Mouse (Mus musculus) heart, embryonic 13.5 days (tissue): Measurements from ENCODE around the gene Mfsd4a. TPM values are rescaled to one million over a fixed set of nuclear protein-coding genes. Genes with fewer than 3 reads are reported as not detected.

Source experiments
- ATAC-seq: fragments of 200-750 bp; cut with Nextera tagmentation; 2 replicates; pipeline ENCODE4 v1.8.0; 2017; ENCODE audit warnings: moderate TSS enrichment; ENCODE audit not compliant: insufficient number of reproducible peaks, low FRiP score, low TSS enrichment; ENCODE audit errors: extremely low read depth
- H3K27ac ChIP-seq: fragments of 300-500 bp; sonication (generic); replicated peaks from 2 replicates; pipeline ENCODE4 v1.5.1; 2015; ENCODE audit warnings: moderate library complexity, mild to moderate bottlenecking, inconsistent platforms
- H3K27me3 ChIP-seq: fragments of 300-500 bp; sonication (generic); replicated peaks from 2 replicates; pipeline ENCODE4 v1.6.1; 2015; ENCODE audit warnings: mild to moderate bottlenecking, inconsistent platforms
- H3K36me3 ChIP-seq: fragments of 300-500 bp; sonication (generic); 2 replicates; pipeline ENCODE4 v1.6.1; 2015; ENCODE audit warnings: mild to moderate bottlenecking, inconsistent platforms
- H3K4me1 ChIP-seq: fragments of 300-500 bp; sonication (generic); 2 replicates; pipeline ENCODE4 v1.6.1; 2015; ENCODE audit warnings: inconsistent platforms
- H3K4me2 ChIP-seq: fragments of 300-500 bp; sonication (generic); 2 replicates; pipeline ENCODE4 v1.6.1; 2015; ENCODE audit warnings: inconsistent platforms, mild to moderate bottlenecking, moderate library complexity
- H3K4me3 ChIP-seq: fragments of 300-500 bp; sonication (generic); 2 replicates; pipeline ENCODE4 v1.5.1; 2015; ENCODE audit warnings: moderate library complexity, mild to moderate bottlenecking, inconsistent platforms
- H3K9ac ChIP-seq: fragments of 300-500 bp; sonication (generic); 2 replicates; pipeline ENCODE4 v1.6.1; 2015; ENCODE audit warnings: inconsistent platforms, mild to moderate bottlenecking, moderate library complexity
- H3K9me3 ChIP-seq: fragments of 300-500 bp; sonication (generic); 2 replicates; pipeline ENCODE4 v1.6.1; 2016; ENCODE audit warnings: inconsistent platforms
- WGBS: fragments of 180-500 bp; shearing (Covaris S2); methylation state at CpG from one replicate; pipeline ENCODE4 v1.1.7; 2015; ENCODE audit warnings: mixed read lengths; 5-methylcytosine and 5-hydroxymethylcytosine counted together
- polyA plus RNA-seq: library from polyadenylated mRNA; unstranded; fragments of >200 nt; fragmentation: Nextera tagmentation; extraction: Ambion mirVana; gene quantifications from 2 replicates; pipeline ENCODE4 v1.2.1, GENCODE M21; 2015

Mfsd4a gene
- polyA plus RNA-seq, 1 experiment from 2014 or later = 9.8 TPM

DNA sequence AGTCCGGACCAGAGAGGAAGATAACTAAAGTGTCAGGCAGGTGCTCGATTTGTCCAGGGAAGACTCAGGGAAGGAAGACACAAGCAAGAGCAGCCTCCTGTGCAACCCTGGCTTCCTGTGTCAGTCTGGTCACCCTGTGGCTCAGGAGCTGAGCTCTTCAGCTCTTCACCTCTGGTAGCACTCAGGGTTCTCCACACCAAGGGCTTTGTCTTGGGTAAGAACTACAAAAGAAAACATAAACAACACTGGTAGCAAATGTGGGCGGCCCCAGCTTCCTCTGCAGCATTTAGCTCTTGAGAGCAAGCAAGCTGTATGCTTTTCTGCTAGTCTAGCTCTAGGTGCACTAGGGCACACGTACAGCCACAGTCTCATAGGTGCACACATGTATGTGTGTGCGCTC, 29.1 kb downstream of the Mfsd4a start:
- Histone ChIP-seq H3K27ac (0 out of 2 replicates have a peak overlapping the region, but pooled peaks have one; percentile 21), H3K9ac (no peak overlapping the region), H3K4me2 (no peak overlapping the region), H3K4me1 (peaks cover 7% of the 10 kb centered on the region; the same call in 1 of the 2 replicates), H3K4me3 (no peak overlapping the region), H3K9me3 (no peaks in the 10 kb centered on the region), H3K27me3 (no peaks in the 10 kb centered on the region), H3K36me3 (peaks cover 22% of the 10 kb centered on the region)
- 60% methylated on average over 5 of the region's 5 CpGs for WGBS
- no peak for ATAC-seq

DNA sequence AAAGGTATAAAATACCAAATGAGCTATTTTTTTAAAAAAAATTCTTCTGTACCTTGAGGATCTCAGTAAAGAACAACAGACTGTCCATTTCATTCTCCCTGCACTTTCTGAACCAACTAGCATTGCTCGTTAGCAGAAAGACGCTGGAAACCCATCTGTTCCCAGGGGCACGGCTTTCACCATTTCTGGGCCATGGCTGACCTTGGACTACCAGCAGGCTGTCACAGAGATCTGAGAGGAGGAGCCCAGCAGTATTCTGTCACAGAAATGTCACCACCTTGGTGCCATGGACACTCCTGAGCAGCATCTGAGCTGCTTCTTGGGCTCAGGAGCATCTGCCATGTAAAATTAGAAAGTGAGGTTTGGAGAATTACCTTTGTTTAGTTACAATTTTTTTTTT, 30.1 kb downstream of the Mfsd4a start:
- H3K9me3 ChIP-seq = no peaks in the 10 kb centered on the region
- 83% methylated on average over 3 of the region's 3 CpGs for WGBS
- H3K4me2 ChIP-seq = no peak overlapping the region
- H3K9ac ChIP-seq = no peak overlapping the region
- peaks cover 32% of the 10 kb centered on the region for H3K36me3 ChIP-seq
- no peak for ATAC-seq
- no peak overlapping the region for H3K27ac ChIP-seq
- peaks cover 7% of the 10 kb centered on the region; the same call in 1 of the 2 replicates for H3K4me1 ChIP-seq
- H3K27me3 ChIP-seq = no peaks in the 10 kb centered on the region
- no peak overlapping the region for H3K4me3 ChIP-seq

DNA sequence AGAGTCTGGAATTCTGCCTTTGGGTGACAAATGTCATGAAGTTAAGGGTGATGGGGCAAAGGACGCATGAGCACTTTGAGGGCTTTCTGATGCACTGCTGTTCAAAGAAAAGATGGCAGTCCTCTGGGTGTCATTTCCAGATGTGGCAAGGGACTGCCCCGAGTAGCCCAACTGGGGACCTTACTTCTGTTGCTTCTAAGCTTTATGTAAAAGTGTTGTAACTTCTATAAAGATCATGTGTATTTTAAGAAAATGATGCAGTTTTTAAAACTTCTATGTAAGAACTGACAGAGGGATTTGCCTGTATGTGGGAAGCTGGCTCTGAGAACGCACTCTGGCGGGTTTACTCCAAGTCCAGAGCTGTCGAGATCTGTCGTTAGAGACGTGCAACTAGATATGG, 35.7 kb downstream of the Mfsd4a start:
- Histone ChIP-seq H3K9ac (no peak overlapping the region), H3K36me3 (peaks cover 83% of the 10 kb centered on the region), H3K27ac (no peak overlapping the region), H3K9me3 (no peaks in the 10 kb centered on the region), H3K27me3 (no peaks in the 10 kb centered on the region), H3K4me1 (no peaks in the 10 kb centered on the region), H3K4me2 (no peak overlapping the region), H3K4me3 (no peak overlapping the region)
- ATAC-seq = no peak
- 79% methylated on average over 7 of the region's 7 CpGs for WGBS

DNA sequence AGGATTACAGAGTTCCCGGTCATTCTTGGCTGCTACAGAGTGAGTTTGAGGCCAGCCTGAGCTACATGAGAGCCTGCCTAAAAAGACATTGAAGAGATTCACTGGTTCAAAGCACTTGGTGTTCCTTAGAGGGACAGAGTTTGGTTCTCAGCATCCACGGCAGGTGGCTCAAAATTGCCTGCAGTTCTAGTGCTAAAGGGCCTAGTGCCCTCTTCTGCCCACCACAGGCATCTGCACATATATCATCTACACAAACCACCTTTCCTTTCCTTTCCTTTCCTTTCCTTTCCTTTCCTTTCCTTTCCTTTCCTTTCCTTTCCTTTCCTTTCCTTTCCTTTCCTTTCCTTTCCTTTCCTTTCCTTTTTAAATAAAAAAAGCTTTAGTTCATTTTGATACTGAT, 37.3 kb downstream of the Mfsd4a start:
- H3K4me1 ChIP-seq = no peaks in the 10 kb centered on the region
- H3K9me3 ChIP-seq = no peaks in the 10 kb centered on the region
- 67% methylated on average over 2 of the region's 2 CpGs for WGBS

DNA sequence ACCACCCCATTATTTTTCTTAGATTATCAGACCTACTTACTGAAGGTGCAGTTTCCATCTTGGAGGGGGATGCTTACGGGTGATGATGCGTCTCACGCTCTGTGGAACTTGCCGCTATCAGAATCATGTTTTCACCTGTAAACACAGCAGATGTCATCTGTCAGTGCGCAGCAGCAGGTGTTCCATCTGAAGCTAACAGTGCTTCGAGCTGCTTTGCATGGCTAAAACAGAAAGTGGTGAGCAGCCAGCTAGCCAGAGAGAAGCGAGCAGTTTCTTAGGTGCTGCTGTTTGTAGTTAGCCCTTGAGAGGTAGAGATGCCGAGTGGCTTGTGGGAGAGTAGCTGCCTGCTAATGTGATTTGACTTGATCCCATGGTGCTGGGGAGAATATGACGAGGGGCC, 39.4 kb downstream of the Mfsd4a start:
- no peaks in the 10 kb centered on the region for H3K9me3 ChIP-seq
- no peak overlapping the region for H3K4me2 ChIP-seq
- 90% methylated on average over 9 of the region's 9 CpGs for WGBS
- H3K4me3 ChIP-seq = no peak overlapping the region
- no peaks in the 10 kb centered on the region for H3K4me1 ChIP-seq
- H3K9ac ChIP-seq = no peak overlapping the region
- ATAC-seq = no peak
- no peak overlapping the region for H3K27ac ChIP-seq
- H3K27me3 ChIP-seq = no peaks in the 10 kb centered on the region
- peaks cover 91% of the 10 kb centered on the region for H3K36me3 ChIP-seq

More for the DNA sequence above, 37.3 kb downstream of the Mfsd4a start:
- Histone ChIP-seq H3K27ac (no peak overlapping the region), H3K9ac (no peak overlapping the region), H3K27me3 (no peaks in the 10 kb centered on the region), H3K4me2 (no peak overlapping the region), H3K36me3 (peaks cover 91% of the 10 kb centered on the region), H3K4me3 (no peak overlapping the region)
- ATAC-seq = no peak

DNA sequence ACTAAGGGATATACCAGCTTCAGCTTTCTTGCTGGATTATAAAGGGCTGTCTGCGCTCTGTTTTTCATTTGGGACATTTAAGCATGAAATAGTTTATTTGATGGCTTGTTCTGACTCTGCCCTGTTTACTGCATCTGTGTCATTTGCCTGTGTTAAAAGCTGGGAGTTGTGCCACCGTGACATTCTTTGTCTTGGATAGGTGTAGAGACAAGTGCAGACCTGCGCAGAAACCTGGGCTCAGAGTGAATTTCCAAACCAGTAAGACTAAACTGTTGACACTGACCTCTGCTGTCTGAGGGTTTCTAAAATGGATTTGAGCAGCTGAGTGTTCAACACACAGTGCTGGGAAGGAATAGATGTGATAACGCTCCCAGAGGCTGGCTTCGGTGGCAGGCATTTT, 39.9 kb downstream of the Mfsd4a start:
- Histone ChIP-seq H3K4me3 (no peak overlapping the region), H3K27me3 (no peaks in the 10 kb centered on the region), H3K9me3 (no peaks in the 10 kb centered on the region), H3K4me1 (no peaks in the 10 kb centered on the region), H3K9ac (no peak overlapping the region), H3K27ac (no peak overlapping the region), H3K36me3 (peaks cover 91% of the 10 kb centered on the region), H3K4me2 (no peak overlapping the region)
- ATAC-seq = no peak
- 80% methylated on average over 5 of the region's 5 CpGs for WGBS

DNA sequence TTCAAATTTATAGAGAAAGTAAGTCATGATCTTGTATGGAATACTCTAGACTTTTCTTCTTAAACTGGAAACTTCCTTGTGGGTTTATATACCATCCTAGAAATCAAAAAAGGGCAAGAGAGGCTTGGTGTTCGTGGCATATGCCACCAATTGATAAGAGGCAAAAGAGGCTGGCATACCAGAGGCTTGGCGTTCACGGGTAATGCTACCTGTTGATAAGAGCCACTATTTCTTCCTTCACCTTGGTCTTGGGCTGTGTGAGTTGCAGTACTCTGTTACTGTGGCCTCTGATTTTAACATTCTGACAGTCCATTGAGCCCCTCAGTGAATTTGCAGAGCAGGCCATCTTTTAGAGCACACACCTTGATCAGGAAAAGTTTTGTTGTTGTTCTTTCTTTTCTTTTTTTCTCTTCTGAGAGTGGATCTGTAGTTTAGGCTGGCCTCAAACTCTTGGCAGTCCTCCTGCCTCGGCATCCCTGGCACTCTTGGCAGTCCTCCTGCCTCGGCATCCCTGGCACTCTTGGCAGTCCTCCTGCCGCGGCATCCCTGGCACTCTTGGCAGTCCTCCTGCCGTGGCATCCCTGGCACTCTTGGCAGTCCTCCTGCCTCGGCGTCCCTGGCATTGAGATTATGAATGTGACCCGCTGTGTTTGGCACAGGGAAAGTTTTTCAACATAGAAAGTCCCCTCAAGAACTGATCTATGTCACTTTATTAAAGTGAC, 40.8 kb downstream of the Mfsd4a start:
- no peaks in the 10 kb centered on the region for H3K4me1 ChIP-seq
- peaks cover 91% of the 10 kb centered on the region for H3K36me3 ChIP-seq
- 79% methylated on average over 11 of the region's 11 CpGs for WGBS

DNA sequence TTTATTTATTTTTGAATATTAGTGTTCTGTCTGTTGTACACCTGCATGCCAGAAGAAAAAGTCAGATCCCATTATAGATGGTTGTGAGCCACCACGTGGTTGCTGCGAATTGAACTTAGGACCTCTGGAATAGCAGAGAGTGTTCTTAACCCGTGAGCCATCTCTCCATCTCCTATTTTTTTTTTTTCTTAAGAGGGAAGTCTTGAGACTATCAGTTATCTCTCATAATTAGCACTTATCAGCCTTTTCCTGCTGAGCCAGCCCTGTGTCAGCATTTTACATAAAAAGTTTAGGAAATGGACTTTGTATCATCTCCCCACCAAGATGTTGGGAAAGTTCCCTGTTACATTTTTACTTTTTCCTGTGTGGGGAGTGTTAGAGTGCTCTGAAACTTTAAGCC, 45.8 kb downstream of the Mfsd4a start:
- no peaks in the 10 kb centered on the region for H3K27me3 ChIP-seq
- peaks cover 91% of the 10 kb centered on the region for H3K36me3 ChIP-seq
- no peak overlapping the region for H3K9ac ChIP-seq
- H3K27ac ChIP-seq = no peak overlapping the region
- ATAC-seq = no peak
- no peaks in the 10 kb centered on the region for H3K9me3 ChIP-seq
- no peak overlapping the region for H3K4me2 ChIP-seq
- no peak overlapping the region for H3K4me3 ChIP-seq
- 0 out of 2 replicates have a peak, but pooled peaks cover under 1% of the 10 kb centered on the region for H3K4me1 ChIP-seq
- 82% methylated on average over 3 of the region's 3 CpGs for WGBS

More for the DNA sequence above, 40.8 kb downstream of the Mfsd4a start:
- no peak overlapping the region for H3K27ac ChIP-seq
- no peak overlapping the region for H3K9ac ChIP-seq
- no peak for ATAC-seq
- no peaks in the 10 kb centered on the region for H3K9me3 ChIP-seq
- no peak overlapping the region for H3K4me2 ChIP-seq
- H3K27me3 ChIP-seq = no peaks in the 10 kb centered on the region
- H3K4me3 ChIP-seq = no peak overlapping the region

DNA sequence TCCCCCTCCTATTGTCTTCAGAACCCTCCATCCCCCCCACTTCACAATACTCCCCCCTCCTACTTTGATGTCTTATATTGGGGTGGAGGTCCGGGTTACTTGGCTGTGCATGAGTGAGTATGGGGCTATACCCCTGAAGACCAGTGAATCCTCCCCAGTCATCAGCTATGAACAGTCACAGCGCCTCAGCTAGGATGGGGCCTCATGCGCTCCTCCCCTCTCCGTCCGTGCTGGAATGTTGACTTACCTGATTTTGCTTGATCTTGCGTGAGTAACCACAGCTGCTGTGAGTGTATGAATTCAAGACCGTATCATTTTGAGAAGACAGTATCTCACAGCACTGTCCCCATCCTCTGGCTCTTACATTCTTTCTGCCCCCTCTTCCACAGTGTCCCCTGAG, 48.0 kb downstream of the Mfsd4a start:
- Histone ChIP-seq H3K9me3 (no peaks in the 10 kb centered on the region), H3K27me3 (no peaks in the 10 kb centered on the region), H3K4me1 (peaks cover 4% of the 10 kb centered on the region; the same call in 1 of the 2 replicates), H3K27ac (no peak overlapping the region), H3K36me3 (peaks cover 94% of the 10 kb centered on the region), H3K9ac (no peak overlapping the region), H3K4me3 (no peak overlapping the region), H3K4me2 (no peak overlapping the region)
- 90% methylated on average over 7 of the region's 7 CpGs for WGBS
- no peak for ATAC-seq

DNA sequence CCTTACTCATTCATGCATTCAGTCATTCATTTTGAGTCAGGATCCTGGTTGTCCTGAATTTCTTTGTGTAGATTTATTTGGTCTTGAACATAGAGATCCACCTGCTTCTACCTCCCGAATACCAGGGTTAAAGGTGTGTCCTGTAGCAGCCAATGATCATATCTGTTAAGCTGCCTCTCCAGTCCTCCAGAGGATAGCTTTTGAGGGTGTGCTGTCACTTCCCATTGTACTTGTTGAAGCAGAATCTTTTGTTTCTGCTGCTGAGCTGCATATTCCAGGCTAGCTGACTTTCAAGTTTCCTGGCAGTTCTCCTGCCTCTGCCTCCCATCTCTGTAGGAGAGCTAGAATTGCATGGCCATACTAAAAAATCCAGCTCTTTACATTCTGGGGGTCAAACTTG, 51.2 kb downstream of the Mfsd4a start:
- peaks cover 72% of the 10 kb centered on the region for H3K36me3 ChIP-seq
- 87% methylated on average over 1 of the region's 1 CpGs for WGBS
- no peaks in the 10 kb centered on the region for H3K27me3 ChIP-seq
- no peak for ATAC-seq
- H3K4me3 ChIP-seq = no peak overlapping the region
- H3K9me3 ChIP-seq = no peaks in the 10 kb centered on the region
- H3K4me1 ChIP-seq = peaks cover 4% of the 10 kb centered on the region; the same call in 1 of the 2 replicates
- H3K4me2 ChIP-seq = no peak overlapping the region
- no peak overlapping the region for H3K9ac ChIP-seq
- H3K27ac ChIP-seq = no peak overlapping the region

DNA sequence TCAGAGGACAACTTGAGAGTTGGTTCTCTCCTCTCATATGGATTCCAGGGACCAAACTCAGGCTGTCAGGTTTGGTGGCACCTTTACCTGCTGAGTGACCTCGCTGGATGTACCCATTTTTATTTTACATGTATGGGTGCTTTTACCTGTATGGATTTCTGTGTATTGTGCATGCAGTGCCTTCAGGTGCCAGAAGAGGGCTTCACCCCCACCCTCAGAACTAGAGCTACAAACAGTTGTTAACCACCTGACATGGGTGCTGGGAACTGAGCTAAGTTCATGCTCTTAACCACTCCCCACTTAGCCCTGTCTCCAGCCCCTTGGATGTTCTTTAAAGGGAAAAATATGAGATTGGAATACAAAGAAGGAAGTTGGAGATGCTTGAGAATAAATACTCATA, 53.1 kb downstream of the Mfsd4a start:
- no peak for ATAC-seq
- Histone ChIP-seq H3K27ac (no peak overlapping the region), H3K36me3 (peaks cover 55% of the 10 kb centered on the region), H3K4me1 (peaks cover 12% of the 10 kb centered on the region), H3K4me2 (no peak overlapping the region), H3K4me3 (no peak overlapping the region), H3K9ac (no peak overlapping the region), H3K27me3 (no peaks in the 10 kb centered on the region), H3K9me3 (no peaks in the 10 kb centered on the region)
- WGBS = 100% methylated on average over 1 of the region's 1 CpGs

DNA sequence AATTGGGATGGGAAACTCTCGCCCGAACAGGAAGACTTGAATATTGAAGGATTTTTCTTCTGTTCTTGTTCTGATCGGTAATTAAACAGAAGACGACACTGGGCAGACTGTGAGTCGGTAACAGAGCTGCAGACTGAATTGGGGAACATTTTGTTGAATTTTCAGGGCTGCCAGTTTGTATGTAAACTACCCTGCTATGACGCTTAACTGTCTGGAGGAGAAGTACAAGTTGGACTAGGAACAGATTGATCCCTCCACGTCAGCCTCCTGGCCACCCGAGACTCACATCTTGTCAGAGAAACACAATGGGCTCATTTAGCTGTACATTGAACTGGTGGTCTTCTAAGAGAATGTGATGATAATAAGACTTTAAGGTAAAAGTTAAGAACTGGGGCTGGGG, 55.0 kb downstream of the Mfsd4a start:
- Histone ChIP-seq H3K27ac (no peak overlapping the region), H3K9me3 (no peaks in the 10 kb centered on the region), H3K4me2 (no peak overlapping the region), H3K27me3 (no peaks in the 10 kb centered on the region), H3K4me1 (peaks cover 25% of the 10 kb centered on the region), H3K9ac (no peak overlapping the region), H3K36me3 (peaks cover 36% of the 10 kb centered on the region), H3K4me3 (no peak overlapping the region)
- 87% methylated on average over 8 of the region's 8 CpGs for WGBS
- no peak for ATAC-seq
